Mouse (Mus musculus): ENCODE results near the gene Angel1.

GRCm38 (mm10) chr12:86769819-86770218 lies 43.6 kb upstream of the Angel1 start:
- TF ChIP-seq CTCF (IDR thresholded peaks at IDR 0.05; ENCODE audit: insufficient read depth, low read depth, low read length) (no peak), POLR2A (IDR thresholded peaks at IDR 0.05; ENCODE audit: insufficient read depth, low read depth, low read length) (no peak)
